Mouse (Mus musculus): ENCODE data around the gene Krt7. TPM values are rescaled to one million over a fixed set of nuclear protein-coding genes. Genes with fewer than 3 reads are reported as not detected.

Krt7 gene
- polyA plus RNA-seq, 1 experiment from 2014 or later, result 108 TPM

- ATAC-seq (ENCODE audit: insufficient read depth) (no peak), DNase-seq (peak; percentile 17)
- H3K36me3 ChIP-seq (ENCODE audit: insufficient read depth), result no peaks in the 10 kb centered on the region
- no peak overlapping the region for H3K4me3 ChIP-seq (ENCODE audit: low read depth, low read length)
- no peaks in the 10 kb centered on the region for H3K27me3 ChIP-seq (ENCODE audit: insufficient read depth, low read length)
- H3K9ac ChIP-seq, result no peak overlapping the region
- no peaks in the 10 kb centered on the region for H3K4me1 ChIP-seq (ENCODE audit: insufficient read depth)
- H3K4me2 ChIP-seq, result no peak overlapping the region
- WGBS, result 49% methylated on average over 16 of the region's 16 CpGs
- H3K27ac ChIP-seq (ENCODE audit: low read depth), result no peak overlapping the region
- no peak for TF ChIP-seq CTCF (IDR thresholded peaks at IDR 0.05; ENCODE audit: low read depth)
- H3K9me3 ChIP-seq (ENCODE audit: low read depth, low read length), result peaks cover 6% of the 10 kb centered on the region; the same call in 1 of the 2 replicates
These were observed 47.6 kb downstream of the Krt7 start for GRCm38 (mm10) chr15:101458361-101458930.

GRCm38 (mm10) chr15:101459283-101459682 is 48.4 kb downstream of the Krt7 start:
- no peaks in the 10 kb centered on the region for H3K36me3 ChIP-seq (ENCODE audit: insufficient read depth)
- no peak overlapping the region for H3K4me3 ChIP-seq (ENCODE audit: low read depth, low read length)
- ATAC-seq (ENCODE audit: insufficient read depth), result no peak
- TF ChIP-seq CTCF (IDR thresholded peaks at IDR 0.05; ENCODE audit: low read depth), result peak; percentile 36
- H3K4me1 ChIP-seq (ENCODE audit: insufficient read depth), result no peaks in the 10 kb centered on the region
- H3K9me3 ChIP-seq (ENCODE audit: low read depth, low read length), result peaks cover 6% of the 10 kb centered on the region; the same call in 1 of the 2 replicates
- DNase-seq, result no peak
- H3K4me2 ChIP-seq, result no peak overlapping the region
- H3K27me3 ChIP-seq (ENCODE audit: insufficient read depth, low read length), result no peaks in the 10 kb centered on the region
- H3K27ac ChIP-seq (ENCODE audit: low read depth), result no peak overlapping the region
- H3K9ac ChIP-seq, result no peak overlapping the region
- WGBS, result 75% methylated on average over 14 of the region's 14 CpGs

- no peak within 1 kb of the TSS for H3K9ac ChIP-seq
- no peaks in the 10 kb centered on the region for H3K27me3 ChIP-seq (ENCODE audit: insufficient read depth, low read length)
- no peak for DNase-seq
- no peak for ATAC-seq (ENCODE audit: insufficient read depth)
- no peak within 1 kb of the TSS for H3K4me3 ChIP-seq (ENCODE audit: low read depth, low read length)
- WGBS, result 75% methylated on average over 13 of the region's 13 CpGs
- no peaks in the 10 kb centered on the region for H3K36me3 ChIP-seq (ENCODE audit: insufficient read depth)
- H3K4me2 ChIP-seq, result no peak within 1 kb of the TSS
- H3K4me1 ChIP-seq (ENCODE audit: insufficient read depth), result no peaks in the 10 kb centered on the region
- TF ChIP-seq CTCF (IDR thresholded peaks at IDR 0.05; ENCODE audit: low read depth), result no peak
- H3K27ac ChIP-seq (ENCODE audit: low read depth), result no peak within 1 kb of the TSS
- no peaks in the 10 kb centered on the region for H3K9me3 ChIP-seq (ENCODE audit: low read depth, low read length)
These were observed 52.8 kb downstream of the Krt7 start, which contains the start of gene Krt81 for GRCm38 (mm10) chr15:101463651-101464050. Gene Krt81, minus strand, starts transcription at chr15:101463751.

- H3K9me3 ChIP-seq (ENCODE audit: low read depth, low read length), result no peaks in the 10 kb centered on the region
- no peaks in the 10 kb centered on the region for H3K27me3 ChIP-seq (ENCODE audit: insufficient read depth, low read length)
- H3K36me3 ChIP-seq (ENCODE audit: insufficient read depth), result no peaks in the 10 kb centered on the region
- H3K4me1 ChIP-seq (ENCODE audit: insufficient read depth), result no peaks in the 10 kb centered on the region
- no peak overlapping the region for H3K9ac ChIP-seq
- H3K4me3 ChIP-seq (ENCODE audit: low read depth, low read length), result no peak overlapping the region
- WGBS, result 76% methylated on average over 4 of the region's 4 CpGs
- no peak overlapping the region for H3K4me2 ChIP-seq
- DNase-seq, result no peak
- H3K27ac ChIP-seq (ENCODE audit: low read depth), result no peak overlapping the region
- no peak for TF ChIP-seq CTCF (IDR thresholded peaks at IDR 0.05; ENCODE audit: low read depth)
- no peak for ATAC-seq (ENCODE audit: insufficient read depth)
These were observed 58.2 kb downstream of the Krt7 start for GRCm38 (mm10) chr15:101469093-101469492.

GRCm38 (mm10) chr15:101472952-101473528 is 62.2 kb downstream of the Krt7 start, which contains the start of gene Krt86:
Gene Krt86, plus strand, starts transcription at chr15:101473478.
- Histone ChIP-seq H3K9ac (no peak within 1 kb of the TSS), H3K27me3 (ENCODE audit: insufficient read depth, low read length) (no peaks in the 10 kb centered on the region), H3K4me3 (ENCODE audit: low read depth, low read length) (no peak within 1 kb of the TSS), H3K27ac (ENCODE audit: low read depth) (no peak within 1 kb of the TSS), H3K36me3 (ENCODE audit: insufficient read depth) (no peaks in the 10 kb centered on the region), H3K4me1 (ENCODE audit: insufficient read depth) (no peaks in the 10 kb centered on the region), H3K4me2 (no peak within 1 kb of the TSS), H3K9me3 (ENCODE audit: low read depth, low read length) (no peaks in the 10 kb centered on the region)
- TF ChIP-seq CTCF (IDR thresholded peaks at IDR 0.05; ENCODE audit: low read depth), result no peak
- DNase-seq, result peak; percentile 84
- no peak for ATAC-seq (ENCODE audit: insufficient read depth)
- WGBS, result 19% methylated on average over 10 of the region's 10 CpGs

GRCm38 (mm10) chr15:101479007-101479665 is 68.3 kb downstream of the Krt7 start:
- Histone ChIP-seq H3K27ac (ENCODE audit: low read depth) (no peak overlapping the region), H3K4me3 (ENCODE audit: low read depth, low read length) (peak overlapping the region; percentile 21), H3K9ac (no peak overlapping the region; the same call in 1 of the 2 replicates), H3K36me3 (ENCODE audit: insufficient read depth) (no peaks in the 10 kb centered on the region), H3K27me3 (ENCODE audit: insufficient read depth, low read length) (no peaks in the 10 kb centered on the region), H3K4me1 (ENCODE audit: insufficient read depth) (no peaks in the 10 kb centered on the region), H3K4me2 (peak overlapping the region; percentile 62), H3K9me3 (ENCODE audit: low read depth, low read length) (no peaks in the 10 kb centered on the region)
- 0 out of 2 replicates have a peak, but pooled peaks have one; percentile 38 for ATAC-seq (ENCODE audit: insufficient read depth)
- peak; percentile 71 for TF ChIP-seq CTCF (IDR thresholded peaks at IDR 0.05; ENCODE audit: low read depth)
- WGBS, result 6% methylated on average over 31 of the region's 31 CpGs
- DNase-seq, result peak; percentile 69

GRCm38 (mm10) chr15:101479666-101480060 is 68.8 kb downstream of the Krt7 start:
- H3K4me3 ChIP-seq (ENCODE audit: low read depth, low read length), result peak overlapping the region; percentile 21
- H3K9ac ChIP-seq, result no peak overlapping the region
- no peak overlapping the region for H3K27ac ChIP-seq (ENCODE audit: low read depth)
- WGBS, result 30% methylated on average over 11 of the region's 11 CpGs
- H3K4me1 ChIP-seq (ENCODE audit: insufficient read depth), result no peaks in the 10 kb centered on the region
- TF ChIP-seq CTCF (IDR thresholded peaks at IDR 0.05; ENCODE audit: low read depth), result no peak
- no peaks in the 10 kb centered on the region for H3K27me3 ChIP-seq (ENCODE audit: insufficient read depth, low read length)
- DNase-seq, result peak; percentile 11
- no peak for ATAC-seq (ENCODE audit: insufficient read depth)
- no peaks in the 10 kb centered on the region for H3K36me3 ChIP-seq (ENCODE audit: insufficient read depth)
- H3K9me3 ChIP-seq (ENCODE audit: low read depth, low read length), result no peaks in the 10 kb centered on the region
- H3K4me2 ChIP-seq, result peak overlapping the region; percentile 62

MicroRNA genes within 50 kb of the gene (microRNA counts, 519-probe panel; counts per million panel counts)
- microRNA mmu-miR-1941-3p (2,155 counts per million, percentile 29 among the panel's probes with 10 or more counts), microRNA mmu-miR-1941-5p (30.5 counts per million)

Small RNA genes lying within 50 kb of the gene (microRNA-seq; reads per million reads assigned to microRNA genes)
- 0.71 reads per million for gene Mir1941 (ENCODE audit: borderline number of aligned reads)

Other genes with a start within 250 kb of the Krt7 start
- 6.3 and 6.4 TPM in 2 replicates for gene Acvr1b, start 237.0 kb upstream of the Krt7 start, polyA plus RNA-seq (2014; fragmentation: Nextera tagmentation; extraction: Ambion mirVana)
- gene Grasp, start 186.9 kb upstream of the Krt7 start, polyA plus RNA-seq (2014; fragmentation: Nextera tagmentation; extraction: Ambion mirVana), result 7.8 and 10.4 TPM in 2 replicates
- 8.8 TPM in 2 replicates for gene Nr4a1, start 156.8 kb upstream of the Krt7 start, polyA plus RNA-seq (2014; fragmentation: Nextera tagmentation; extraction: Ambion mirVana)
- gene Atg101, start 126.8 kb upstream of the Krt7 start, polyA plus RNA-seq (2014; fragmentation: Nextera tagmentation; extraction: Ambion mirVana), result 59.1 and 64.7 TPM in 2 replicates
- gene 6030408B16Rik, start 117.8 kb upstream of the Krt7 start, polyA plus RNA-seq (2014; fragmentation: Nextera tagmentation; extraction: Ambion mirVana), result 41.0 and 41.4 TPM in 2 replicates
- gene Krt80, start 40.9 kb upstream of the Krt7 start, polyA plus RNA-seq (2014; fragmentation: Nextera tagmentation; extraction: Ambion mirVana), result 1.5 and 2.2 TPM in 2 replicates
- gene Krt87, start 27.8 kb downstream of the Krt7 start, polyA plus RNA-seq (2014; fragmentation: Nextera tagmentation; extraction: Ambion mirVana), result 0.20 and 0.22 TPM in 2 replicates
- 0.22 TPM in 1 of 2 replicates, not detected in the other for gene Krt88, start 36.7 kb downstream of the Krt7 start, polyA plus RNA-seq (2014; fragmentation: Nextera tagmentation; extraction: Ambion mirVana)
- not detected in 2 replicates for gene Krt81, start 52.7 kb downstream of the Krt7 start, polyA plus RNA-seq (2014; fragmentation: Nextera tagmentation; extraction: Ambion mirVana)
- gene Krt86, start 62.4 kb downstream of the Krt7 start, polyA plus RNA-seq (2014; fragmentation: Nextera tagmentation; extraction: Ambion mirVana), result not detected in 2 replicates
- gene Krt83, start 80.5 kb downstream of the Krt7 start, polyA plus RNA-seq (2014; fragmentation: Nextera tagmentation; extraction: Ambion mirVana), result 0.13 TPM in 1 of 2 replicates, not detected in the other
- not detected in 2 replicates for gene Gm49425, start 106.2 kb downstream of the Krt7 start, polyA plus RNA-seq (2014; fragmentation: Nextera tagmentation; extraction: Ambion mirVana)
- not detected in 2 replicates for gene Krt84, start 121.8 kb downstream of the Krt7 start, polyA plus RNA-seq (2014; fragmentation: Nextera tagmentation; extraction: Ambion mirVana)
- gene Krt82, start 139.6 kb downstream of the Krt7 start, polyA plus RNA-seq (2014; fragmentation: Nextera tagmentation; extraction: Ambion mirVana), result not detected in 2 replicates
- 0.07 TPM in 1 of 2 replicates, not detected in the other for gene Krt90, start 151.9 kb downstream of the Krt7 start, polyA plus RNA-seq (2014; fragmentation: Nextera tagmentation; extraction: Ambion mirVana)
- not detected in 2 replicates for gene Krt75, start 162.9 kb downstream of the Krt7 start, polyA plus RNA-seq (2014; fragmentation: Nextera tagmentation; extraction: Ambion mirVana)
- not detected in 2 replicates for gene Gm5414, start 217.1 kb downstream of the Krt7 start, polyA plus RNA-seq (2014; fragmentation: Nextera tagmentation; extraction: Ambion mirVana)
- gene Gm5478, start 236.3 kb downstream of the Krt7 start, polyA plus RNA-seq (2014; fragmentation: Nextera tagmentation; extraction: Ambion mirVana), result not detected in 2 replicates

All from lung, embryonic 14.5 days (tissue).